Mouse (Mus musculus) MEL (cell line): ENCODE results near the gene Scrn1. TPM values are rescaled to one million over a fixed set of nuclear protein-coding genes. Genes with fewer than 3 reads are reported as not detected.
A peak's percentile ranks its signal among the peaks of the same experiment; 100 is the strongest.

Source experiments
- DNase-seq: peaks from one replicate; pipeline ENCODE4 v3.0.0; 2011; ENCODE audit warnings: low read depth, low spot score
- H3K27ac ChIP-seq: 2 replicates; pipeline ENCODE4 v1.5.1; 2012; ENCODE audit warnings: low read depth, mild to moderate bottlenecking, control low read depth, low read length, moderate library complexity; ENCODE audit not compliant: control insufficient read depth
- H3K27me3 ChIP-seq, 2 experiments: fragments of 150-350 bp in 1 of 2; sonication (generic) in 1 of 2; 2 replicates each; pipeline ENCODE4 v1.6.1; 2012; ENCODE audit warnings: low read length in 2 of 2, mild to moderate bottlenecking in 2 of 2, improper control_type of control experiment in 1 of 2, moderate library complexity in 1 of 2; ENCODE audit not compliant: insufficient read depth in 2 of 2, control insufficient read depth in 1 of 2
- H3K36me3 ChIP-seq, 2 experiments: 2 replicates each; pipeline ENCODE4 v1.6.1; 2012 to 2014; ENCODE audit warnings: low read length in 2 of 2, improper control_type of control experiment in 1 of 2, inconsistent platforms in 1 of 2, mild to moderate bottlenecking in 1 of 2; ENCODE audit not compliant: insufficient read depth in 2 of 2, control insufficient read depth in 1 of 2
- H3K4me1 ChIP-seq, 2 experiments: fragments of 150-350 bp in 1 of 2; sonication (generic) in 1 of 2; 2 replicates each; pipeline ENCODE4 v1.6.1; 2012; ENCODE audit warnings: low read length in 2 of 2, improper control_type of control experiment in 1 of 2, mild to moderate bottlenecking in 1 of 2; ENCODE audit not compliant: insufficient read depth in 2 of 2, control insufficient read depth in 1 of 2
- H3K4me3 ChIP-seq, 2 experiments: fragments of 150-350 bp in 1 of 2; sonication (generic) in 1 of 2; 2 replicates each; pipeline ENCODE4 v1.5.1; 2012; ENCODE audit warnings: low read depth in 2 of 2, low read length in 2 of 2, mild to moderate bottlenecking in 2 of 2, moderate library complexity in 2 of 2, control low read depth in 1 of 2, improper control_type of control experiment in 1 of 2; ENCODE audit not compliant: control insufficient read depth in 1 of 2, insufficient read depth in 1 of 2
- H3K79me2 ChIP-seq: 2 replicates; pipeline ENCODE4 v1.6.1; 2012; ENCODE audit warnings: mild to moderate bottlenecking, low read length, moderate library complexity; ENCODE audit not compliant: control insufficient read depth, poor library complexity, insufficient read depth
- H3K9ac ChIP-seq: 2 replicates; pipeline ENCODE4 v1.6.1; 2012; ENCODE audit warnings: low read depth, mild to moderate bottlenecking, control low read depth, low read length, moderate library complexity; ENCODE audit not compliant: control insufficient read depth, poor library complexity, severe bottlenecking
- H3K9me3 ChIP-seq: fragments of 150-350 bp; sonication (generic); replicated peaks from 2 replicates; pipeline ENCODE4 v1.6.1; 2012; ENCODE audit warnings: mild to moderate bottlenecking, low read length, improper control_type of control experiment, moderate library complexity; ENCODE audit not compliant: insufficient read depth
- BHLHE40 ChIP-seq: IDR thresholded peaks from 2 replicates; pipeline ENCODE4 v1.6.1; 2012; ENCODE audit warnings: low read depth, mild to moderate bottlenecking, inconsistent platforms, low read length, improper control_type of control experiment, borderline replicate concordance
- CHD1 ChIP-seq: IDR thresholded peaks from 2 replicates; pipeline ENCODE4 v1.6.1; 2012; ENCODE audit warnings: low read depth, mild to moderate bottlenecking, inconsistent platforms, low read length, improper control_type of control experiment
- CHD2 ChIP-seq: IDR thresholded peaks from 2 replicates; pipeline ENCODE4 v1.6.1; 2011; ENCODE audit warnings: low read length, improper control_type of control experiment
- CTCF ChIP-seq, 3 experiments: IDR thresholded peaks in 2 of 3; conservative IDR thresholded peaks in 1 of 3; 2 replicates each; pipeline ENCODE4 v1.5.1; 2011 to 2012; ENCODE audit warnings: low read length in 3 of 3, low read depth in 2 of 3, mild to moderate bottlenecking in 2 of 3, improper control_type of control experiment in 1 of 3, inconsistent platforms in 1 of 3, mixed read lengths in 1 of 3, moderate library complexity in 1 of 3; ENCODE audit not compliant: control insufficient read depth in 1 of 3, insufficient read depth in 1 of 3, poor library complexity in 1 of 3, severe bottlenecking in 1 of 3
- E2F4 ChIP-seq: IDR thresholded peaks from 2 replicates; pipeline ENCODE4 v1.6.1; 2011; ENCODE audit warnings: low read depth, low read length, improper control_type of control experiment, borderline replicate concordance
- EP300 ChIP-seq, 2 experiments: IDR thresholded peaks; 2 replicates each; pipeline ENCODE4 v1.6.1; 2011; ENCODE audit warnings: improper control_type of control experiment in 2 of 2, low read length in 2 of 2, low read depth in 1 of 2, mild to moderate bottlenecking in 1 of 2
- ETS1 ChIP-seq: IDR thresholded peaks from 2 replicates; pipeline ENCODE4 v1.6.1; 2012; ENCODE audit warnings: low read depth, mild to moderate bottlenecking, inconsistent platforms, low read length, improper control_type of control experiment, moderate library complexity
- GATA1 ChIP-seq: IDR thresholded peaks from 2 replicates; pipeline ENCODE4 v1.6.1; 2011; ENCODE audit warnings: low read depth, low read length, improper control_type of control experiment
- JUND ChIP-seq: IDR thresholded peaks from 2 replicates; pipeline ENCODE4 v1.6.1; 2011; ENCODE audit warnings: low read depth, mild to moderate bottlenecking, improper control_type of control experiment, low read length
- MAFK ChIP-seq: IDR thresholded peaks from 2 replicates; pipeline ENCODE4 v1.6.1; 2011; ENCODE audit warnings: low read depth, mild to moderate bottlenecking, low read length, improper control_type of control experiment, borderline replicate concordance
- NRF1 ChIP-seq: IDR thresholded peaks from 2 replicates; pipeline ENCODE4 v1.6.1; 2014; ENCODE audit warnings: low read depth, mild to moderate bottlenecking, inconsistent platforms, low read length, improper control_type of control experiment, moderate library complexity; ENCODE audit not compliant: poor library complexity, insufficient read depth, severe bottlenecking
- POLR2AphosphoS5 ChIP-seq: IDR thresholded peaks from 2 replicates; pipeline ENCODE4 v1.6.1; 2012; ENCODE audit warnings: low read depth, borderline replicate concordance, mild to moderate bottlenecking, inconsistent platforms, low read length, moderate library complexity, mixed read lengths
- RCOR1 ChIP-seq: IDR thresholded peaks from 2 replicates; pipeline ENCODE4 v1.6.1; 2012; ENCODE audit warnings: low read depth, mild to moderate bottlenecking, inconsistent platforms, low read length, improper control_type of control experiment
- SIN3A ChIP-seq: IDR thresholded peaks from 2 replicates; pipeline ENCODE4 v1.6.1; 2012; ENCODE audit warnings: low read length, improper control_type of control experiment, inconsistent platforms
- TAL1 ChIP-seq: IDR thresholded peaks from 2 replicates; pipeline ENCODE4 v1.6.1; 2012; ENCODE audit warnings: mild to moderate bottlenecking, inconsistent platforms, low read length, moderate library complexity, mixed read lengths
- TBP ChIP-seq: IDR thresholded peaks from 2 replicates; pipeline ENCODE4 v1.8.0; 2011; ENCODE audit warnings: low read depth, low read length, improper control_type of control experiment
- TCF12 ChIP-seq: IDR thresholded peaks from 2 replicates; pipeline ENCODE4 v1.6.1; 2014; ENCODE audit warnings: low read depth, mild to moderate bottlenecking, inconsistent platforms, low read length, improper control_type of control experiment, moderate library complexity
- ZKSCAN1 ChIP-seq: IDR thresholded peaks from 2 replicates; pipeline ENCODE4 v1.6.1; 2012; ENCODE audit warnings: low read depth, mild to moderate bottlenecking, inconsistent platforms, low read length, improper control_type of control experiment, moderate library complexity
- ZMIZ1 ChIP-seq: IDR thresholded peaks from 2 replicates; pipeline ENCODE4 v1.6.1; 2012; ENCODE audit warnings: low read depth, mild to moderate bottlenecking, inconsistent platforms, low read length, improper control_type of control experiment, moderate library complexity
- ZNF384 ChIP-seq: IDR thresholded peaks from 2 replicates; pipeline ENCODE4 v1.6.1; 2012; ENCODE audit warnings: low read depth, mild to moderate bottlenecking, inconsistent platforms, low read length, improper control_type of control experiment
- polyA plus RNA-seq, 2 experiments: library from polyadenylated mRNA; stranded (reverse) in 1 of 2; unstranded in 1 of 2; fragments of >175 nt in 1 of 2; fragments of >200 nt in 1 of 2; gene quantifications; 2 replicates each; pipeline versions ENCODE4 v1.2.1 to v1.2.4; 2012; ENCODE audit warnings: low replicate concordance in 2 of 2, low read depth in 1 of 2; ENCODE audit not compliant: insufficient read length in 2 of 2, insufficient read depth in 1 of 2, missing spikeins in 1 of 2
- total RNA-seq: library from RNA; depleted of rRNA; stranded (reverse); fragments of 300-350 nt; gene quantifications from 2 replicates; pipeline ENCODE4 v1.2.3, GENCODE M21; 2012

Gene Scrn1
- total and polyA plus RNA-seq, 3 experiments, result not detected

- no peaks in the 10 kb centered on the region for H3K9me3 ChIP-seq
- H3K4me3 ChIP-seq, result no peak overlapping the region
- peaks cover 0 to 10% of the 10 kb centered on the region in 2 experiments; a peak in 2 of 4 replicates for H3K36me3 ChIP-seq
- no peak for DNase-seq
- no peak overlapping the region for H3K27ac ChIP-seq
- TF ChIP-seq CTCF (IDR thresholded peaks at IDR 0.05 in 2 of 3, conservative IDR thresholded peaks at IDR 0.05 in 1 of 3; ENCODE audit: control insufficient read depth in 1 of 3, insufficient read depth in 1 of 3, low read depth in 2 of 3, low read length in 3 of 3, poor library complexity in 1 of 3, severe bottlenecking in 1 of 3), result no peak
- TF ChIP-seq SIN3A, result no peak
- no peak for TF ChIP-seq POLR2AphosphoS5
- TF ChIP-seq JUND, result no peak
- TF ChIP-seq E2F4, result no peak
- TF ChIP-seq CHD1, result no peak
- no peak for TF ChIP-seq GATA1
- no peak for TF ChIP-seq ZNF384
- H3K79me2 ChIP-seq, result no peaks in the 10 kb centered on the region
- H3K9ac ChIP-seq, result no peak overlapping the region
- peaks cover 0 to 13% of the 10 kb centered on the region in 2 experiments; a peak in 3 of 4 replicates for H3K4me1 ChIP-seq
- H3K27me3 ChIP-seq, result no peaks in the 10 kb centered on the region; a peak in 1 of 4 replicates
Measured at GRCm38 (mm10) chr6:54531048-54531481, 35.2 kb downstream of the Scrn1 start.

GRCm38 (mm10) chr6:54530182-54530581, 36.1 kb downstream of the Scrn1 start:
- TF ChIP-seq ETS1 (no peak), CTCF (IDR thresholded peaks at IDR 0.05 in 2 of 3, conservative IDR thresholded peaks at IDR 0.05 in 1 of 3; ENCODE audit: control insufficient read depth in 1 of 3, insufficient read depth in 1 of 3, low read depth in 2 of 3, low read length in 3 of 3, poor library complexity in 1 of 3, severe bottlenecking in 1 of 3) (no peak), CHD2 (no peak), E2F4 (no peak), NRF1 (no peak), BHLHE40 (no peak)
- Histone ChIP-seq H3K4me1 (peaks cover 0 to 13% of the 10 kb centered on the region in 2 experiments; a peak in 3 of 4 replicates), H3K27me3 (no peaks in the 10 kb centered on the region; a peak in 1 of 4 replicates), H3K9me3 (no peaks in the 10 kb centered on the region), H3K27ac (no peak overlapping the region), H3K36me3 (peaks cover 0 to 10% of the 10 kb centered on the region in 2 experiments; a peak in 2 of 4 replicates), H3K79me2 (no peaks in the 10 kb centered on the region), H3K9ac (no peak overlapping the region), H3K4me3 (no peak overlapping the region)
- no peak for DNase-seq

- Histone ChIP-seq H3K79me2 (no peaks in the 10 kb centered on the region), H3K9me3 (no peaks in the 10 kb centered on the region), H3K9ac (no peak overlapping the region), H3K27ac (no peak overlapping the region), H3K36me3 (peaks cover 0 to 10% of the 10 kb centered on the region in 2 experiments; a peak in 2 of 4 replicates), H3K4me3 (peak overlapping the region; percentile 15 to 31; a peak in 2 of 4 replicates), H3K27me3 (no peaks in the 10 kb centered on the region; a peak in 1 of 4 replicates), H3K4me1 (peaks cover 0 to 13% of the 10 kb centered on the region in 2 experiments; a peak in 3 of 4 replicates)
- DNase-seq, result peak; percentile 84
- TF ChIP-seq CTCF (IDR thresholded peaks at IDR 0.05 in 2 of 3, conservative IDR thresholded peaks at IDR 0.05 in 1 of 3; ENCODE audit: control insufficient read depth in 1 of 3, insufficient read depth in 1 of 3, low read depth in 2 of 3, low read length in 3 of 3, poor library complexity in 1 of 3, severe bottlenecking in 1 of 3), result no peak
- peak; percentile 69 for TF ChIP-seq ETS1
- TF ChIP-seq GATA1, result peak; percentile 93
- TF ChIP-seq EP300 (IDR thresholded peaks at IDR 0.05; ENCODE audit: low read depth in 1 of 2, low read length in 2 of 2), result peak; percentile 87 to 94
- 0 out of 2 replicates have a peak, but pooled peaks have one; percentile 4 for TF ChIP-seq MAFK
- TF ChIP-seq RCOR1, result peak; percentile 76
- no peak for TF ChIP-seq ZKSCAN1
- no peak for TF ChIP-seq ZMIZ1
- no peak for TF ChIP-seq NRF1
- TF ChIP-seq TBP, result 0 out of 2 replicates have a peak, but pooled peaks have one; percentile 22
- TF ChIP-seq TCF12, result peak; percentile 85
- peak; percentile 79 for TF ChIP-seq TAL1
- TF ChIP-seq SIN3A, result peak; percentile 12; the same call in 1 of the 2 replicates
Measured at GRCm38 (mm10) chr6:54528666-54529065, 37.6 kb downstream of the Scrn1 start.
